Mouse (Mus musculus): ENCODE results near the gene Elk3.

Gene Elk3

DNA sequence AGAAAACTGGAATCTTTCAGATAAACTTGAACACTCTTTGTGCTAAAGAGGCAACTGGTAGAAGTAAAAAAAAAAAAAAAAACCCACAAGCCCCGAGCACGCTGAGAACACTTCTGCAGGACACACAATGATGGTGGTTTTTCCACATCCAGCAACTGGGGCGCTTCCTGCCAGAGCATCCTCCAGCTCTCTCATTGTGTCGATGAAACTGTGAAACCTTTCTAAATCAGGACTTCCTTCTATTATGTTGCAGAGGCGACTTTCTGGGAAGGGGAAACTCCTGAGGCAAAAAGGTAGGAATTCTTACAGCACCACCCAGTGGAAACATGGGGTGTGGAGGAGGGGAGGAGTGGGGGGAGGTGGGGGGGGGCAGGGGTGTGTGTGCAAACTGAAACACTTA is 13.2 kb downstream of the Elk3 start:
- in situ Hi-C loops (cut with MboI; ENCODE audit: low sequenced_read_pairs) = loop anchor here (25.0 kb wide), 1 partner anchor 235 kb away; no protein-coding TSS in a partner anchor

DNA sequence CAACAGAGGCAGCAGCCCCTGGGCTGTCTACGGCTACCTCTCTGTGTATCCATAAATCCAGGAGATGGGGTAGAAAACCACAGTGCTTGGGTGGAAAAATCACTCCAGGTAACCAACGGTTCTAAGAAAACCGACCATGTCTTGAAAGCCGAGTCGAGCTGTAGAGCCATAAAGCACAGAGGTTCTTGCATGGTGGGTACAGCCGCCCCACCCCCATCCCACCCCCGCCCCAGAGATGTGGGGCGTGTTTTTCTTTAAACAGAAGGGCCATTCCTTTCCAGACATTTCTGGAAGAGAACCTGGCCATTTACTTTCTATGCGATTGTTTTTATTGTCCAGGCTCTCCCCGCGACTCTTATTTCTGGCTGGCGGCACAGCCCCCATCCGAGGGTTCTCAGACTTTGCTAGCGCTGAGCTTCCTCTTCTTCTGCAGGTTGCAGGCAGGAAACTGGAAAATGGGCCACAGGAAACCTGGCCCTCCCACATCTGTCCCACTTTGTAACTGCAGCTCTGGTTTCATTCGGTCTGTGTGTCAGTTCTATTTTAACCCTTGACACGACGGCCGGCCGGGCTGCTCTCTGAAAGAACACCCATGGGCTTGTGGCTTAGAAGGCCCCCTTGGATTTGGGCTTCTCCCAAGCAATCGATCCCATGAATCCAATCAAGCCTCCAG is 16.3 kb downstream of the Elk3 start:
- in situ Hi-C loops (cut with MboI; ENCODE audit: low sequenced_read_pairs) = loop anchor here (25.0 kb wide), 1 partner anchor 232 kb away; no protein-coding TSS in a partner anchor

GRCm38 (mm10) chr10:93293621-93294020 is 17.3 kb downstream of the Elk3 start:
- in situ Hi-C loops (cut with MboI; ENCODE audit: low sequenced_read_pairs) = loop anchor here (25.0 kb wide), 1 partner anchor 231 kb away; no protein-coding TSS in a partner anchor

DNA sequence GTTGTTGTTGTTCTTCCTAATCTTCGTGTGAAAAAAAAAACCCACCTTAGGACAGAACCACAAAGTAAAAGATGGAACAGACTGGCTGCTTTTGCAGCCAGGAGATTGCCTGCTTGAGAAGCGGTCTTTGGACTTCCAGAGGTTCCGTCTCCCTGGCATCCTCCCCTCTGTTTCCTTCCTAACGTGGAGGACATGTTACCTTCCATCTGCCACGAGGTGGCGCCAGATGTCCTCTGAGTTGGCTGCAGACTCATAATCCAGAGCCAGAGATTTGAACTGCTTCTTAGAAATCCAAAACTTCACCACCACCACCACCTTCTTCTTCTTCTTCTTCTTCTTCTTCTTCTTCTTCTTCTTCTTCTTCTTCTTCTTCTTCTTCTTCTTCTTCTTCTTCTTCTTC is 19.1 kb downstream of the Elk3 start:
- in situ Hi-C loops (cut with MboI; ENCODE audit: low sequenced_read_pairs) = loop anchor here (25.0 kb wide), 1 partner anchor 230 kb away; no protein-coding TSS in a partner anchor

DNA sequence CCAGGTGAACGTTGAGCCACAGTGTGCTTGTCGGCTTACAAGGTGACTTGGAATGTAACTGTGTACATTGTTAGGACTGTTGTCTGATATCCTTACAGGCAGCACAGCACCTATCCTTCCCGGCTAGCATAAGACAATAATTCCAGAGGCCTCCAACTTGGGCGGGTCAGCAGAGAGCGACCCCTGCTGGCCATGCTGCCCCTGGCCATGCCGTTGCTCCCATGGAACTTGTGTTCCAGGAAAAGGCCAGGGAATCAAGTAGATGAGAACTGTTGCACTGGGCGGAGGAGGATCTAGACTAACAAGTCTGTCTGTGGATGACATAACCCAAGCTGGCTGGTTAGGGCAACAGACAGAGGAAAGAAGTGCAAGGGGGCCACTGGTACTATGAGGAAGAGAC is 19.6 kb downstream of the Elk3 start:
- in situ Hi-C loops (cut with MboI; ENCODE audit: low sequenced_read_pairs) = loop anchor here (25.0 kb wide), 1 partner anchor 229 kb away; no protein-coding TSS in a partner anchor

DNA sequence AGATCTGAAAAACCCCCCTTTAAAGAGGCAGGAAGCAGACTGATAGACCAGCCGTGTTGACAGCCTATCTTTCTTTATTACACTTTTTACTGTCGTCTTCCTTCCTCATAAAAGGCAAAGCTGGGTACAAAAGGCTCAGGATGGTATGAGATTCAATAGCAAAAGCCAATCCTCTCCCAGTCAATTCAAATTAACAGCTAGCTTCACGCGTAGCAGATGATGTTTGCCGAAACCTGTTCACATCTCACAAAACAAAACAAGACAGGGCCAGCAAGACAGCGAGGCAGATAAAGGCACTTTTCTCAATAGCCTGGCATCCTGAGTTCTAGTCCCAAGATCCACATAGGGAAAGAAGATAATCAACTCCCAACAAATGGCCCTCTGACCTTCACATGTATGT is 21.5 kb downstream of the Elk3 start:
- in situ Hi-C loops (cut with MboI; ENCODE audit: low sequenced_read_pairs) = loop anchor here (10.0 to 25.0 kb wide), 2 partner anchors 135 to 227 kb away; no protein-coding TSS in a partner anchor

GRCm38 (mm10) chr10:93288336-93288735 is 22.6 kb downstream of the Elk3 start:
- in situ Hi-C loops (cut with MboI; ENCODE audit: low sequenced_read_pairs) = loop anchor here (10.0 to 25.0 kb wide), 2 partner anchors 136 to 226 kb away; no protein-coding TSS in a partner anchor

DNA sequence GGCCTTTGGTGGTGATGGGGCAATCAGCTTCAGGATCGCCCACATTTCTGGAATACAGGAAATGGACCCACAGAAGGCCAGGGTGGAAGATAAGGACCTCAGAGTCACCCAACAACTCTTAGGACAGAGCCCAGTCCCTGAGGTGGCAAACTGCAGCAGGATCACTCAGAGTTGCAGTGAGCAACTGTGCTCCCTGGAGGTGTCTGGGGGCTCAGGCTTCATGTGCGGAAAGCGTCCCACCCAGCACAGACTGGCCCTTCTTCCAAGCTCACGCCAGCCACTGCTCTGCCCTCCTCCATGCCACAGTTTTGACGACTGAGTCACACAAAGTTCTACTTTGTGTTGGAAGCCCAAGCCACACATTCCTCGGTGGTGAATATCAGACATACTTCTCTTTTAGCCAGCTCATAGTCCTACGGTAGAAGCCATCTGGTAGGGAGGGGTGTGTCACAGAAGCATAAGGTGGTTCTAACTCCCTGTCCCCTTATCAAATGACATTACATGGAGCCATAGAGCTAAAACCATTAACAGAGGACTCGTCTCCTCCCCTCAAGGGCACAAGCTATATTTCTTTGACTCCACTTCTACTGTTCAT is 23.3 kb downstream of the Elk3 start:
- in situ Hi-C loops (cut with MboI; ENCODE audit: low sequenced_read_pairs) = loop anchor here (10.0 to 25.0 kb wide), 2 partner anchors 137 to 225 kb away; no protein-coding TSS in a partner anchor

DNA sequence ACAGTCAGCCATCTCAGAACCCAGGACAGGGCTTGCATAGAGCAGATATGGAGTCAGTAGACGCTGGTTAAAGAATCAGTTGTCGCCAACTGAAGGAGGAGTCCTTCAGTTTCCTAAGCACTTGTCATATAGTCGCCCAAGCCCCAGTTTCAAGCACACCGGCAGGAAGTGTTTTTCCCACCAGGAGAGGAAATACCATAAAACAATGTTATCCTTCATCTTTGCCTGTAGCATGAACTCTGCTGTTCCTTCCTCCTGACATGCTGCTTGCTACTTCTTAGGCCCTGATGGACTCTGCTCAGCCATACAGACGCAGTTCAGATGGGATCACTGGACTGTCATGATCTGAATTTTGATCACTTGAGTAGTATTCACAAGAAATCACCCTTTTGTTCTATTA is 25.4 kb downstream of the Elk3 start:
- in situ Hi-C loops (cut with MboI; ENCODE audit: low sequenced_read_pairs) = loop anchor here (10.0 to 25.0 kb wide), 2 partner anchors 139 to 223 kb away; no protein-coding TSS in a partner anchor

DNA sequence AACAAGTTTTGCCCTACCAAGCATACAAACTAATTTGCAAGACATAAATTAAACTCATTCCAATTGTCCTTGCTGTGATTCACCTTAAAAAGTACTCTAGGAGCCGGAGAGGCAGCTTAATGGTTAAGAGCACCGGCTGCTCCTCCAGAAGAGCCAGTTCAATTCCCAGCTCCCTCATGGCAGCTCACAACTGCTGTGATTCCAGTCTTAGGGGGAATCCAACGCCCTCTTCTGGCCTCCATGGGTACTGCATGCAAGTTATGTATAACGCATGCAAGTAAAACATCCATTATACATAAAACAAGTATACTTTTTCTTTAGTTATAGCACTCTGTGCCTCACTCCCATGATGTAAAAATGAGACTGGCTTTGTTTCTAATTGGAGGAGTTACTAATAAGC is 27.7 kb downstream of the Elk3 start:
- in situ Hi-C loops (cut with MboI; ENCODE audit: low sequenced_read_pairs) = loop anchor here (10.0 to 25.0 kb wide), 2 partner anchors 142 to 221 kb away; no protein-coding TSS in a partner anchor

GRCm38 (mm10) chr10:93282526-93282964 is 28.4 kb downstream of the Elk3 start:
- in situ Hi-C loops (cut with MboI; ENCODE audit: low sequenced_read_pairs) = loop anchor here (10.0 to 25.0 kb wide), 2 partner anchors 142 to 220 kb away; no protein-coding TSS in a partner anchor

GRCm38 (mm10) chr10:93281092-93281491 is 29.8 kb downstream of the Elk3 start:
- in situ Hi-C loops (cut with MboI; ENCODE audit: low sequenced_read_pairs) = loop anchor here (10.0 to 25.0 kb wide), 2 partner anchors 144 to 219 kb away; no protein-coding TSS in a partner anchor

DNA sequence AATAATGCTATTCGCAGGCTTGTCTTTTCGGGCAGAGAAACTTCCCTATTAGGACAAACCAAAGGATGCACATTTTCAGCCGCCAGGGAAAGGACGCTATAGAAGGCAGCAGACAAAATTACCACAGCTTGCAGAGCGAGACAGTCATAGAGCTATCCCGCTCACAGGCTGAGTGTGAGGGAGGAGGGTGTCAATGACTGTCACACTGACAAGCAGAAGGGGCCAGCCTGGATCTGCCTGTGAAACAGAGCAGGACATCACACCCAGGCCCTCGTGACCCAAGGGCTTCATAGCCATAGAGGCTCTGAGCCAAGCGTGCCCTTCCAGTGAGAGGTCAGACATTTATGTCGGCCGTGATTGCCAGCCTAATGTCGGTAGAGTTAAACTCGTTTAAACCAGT is 30.3 kb downstream of the Elk3 start:
- in situ Hi-C loops (cut with MboI; ENCODE audit: low sequenced_read_pairs) = loop anchor here (10.0 to 25.0 kb wide), 2 partner anchors 144 to 218 kb away; no protein-coding TSS in a partner anchor

DNA sequence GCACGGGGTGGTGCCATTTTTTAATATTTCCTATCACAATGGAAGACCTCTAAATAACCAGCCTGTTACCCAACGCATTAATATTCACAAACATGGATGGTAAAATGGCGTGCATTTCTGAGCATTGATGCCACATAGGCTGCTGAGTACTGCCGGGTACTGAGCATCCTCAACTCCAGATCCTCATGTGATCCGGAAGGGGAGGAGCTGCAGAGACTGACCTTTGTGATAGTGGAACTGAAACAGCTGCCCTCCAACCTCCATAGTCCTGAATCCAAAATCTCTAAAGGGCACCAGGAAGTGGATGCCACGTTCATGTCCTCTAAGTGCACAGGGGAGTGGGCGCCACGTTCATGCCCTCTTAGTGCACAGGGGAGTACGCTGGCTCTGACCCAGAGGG is 31.9 kb downstream of the Elk3 start:
- in situ Hi-C loops (cut with MboI; ENCODE audit: low sequenced_read_pairs) = loop anchor here (25.0 kb wide), 1 partner anchor 217 kb away; no protein-coding TSS in a partner anchor

- in situ Hi-C loops (cut with MboI; ENCODE audit: low sequenced_read_pairs) = loop anchor here (25.0 kb wide), 1 partner anchor 216 kb away; no protein-coding TSS in a partner anchor
Observed at GRCm38 (mm10) chr10:93278361-93278760, 32.6 kb downstream of the Elk3 start.

GRCm38 (mm10) chr10:93276857-93277256 is 34.1 kb downstream of the Elk3 start:
- in situ Hi-C loops (cut with MboI; ENCODE audit: low sequenced_read_pairs) = loop anchor here (25.0 kb wide), 1 partner anchor 215 kb away; no protein-coding TSS in a partner anchor

DNA sequence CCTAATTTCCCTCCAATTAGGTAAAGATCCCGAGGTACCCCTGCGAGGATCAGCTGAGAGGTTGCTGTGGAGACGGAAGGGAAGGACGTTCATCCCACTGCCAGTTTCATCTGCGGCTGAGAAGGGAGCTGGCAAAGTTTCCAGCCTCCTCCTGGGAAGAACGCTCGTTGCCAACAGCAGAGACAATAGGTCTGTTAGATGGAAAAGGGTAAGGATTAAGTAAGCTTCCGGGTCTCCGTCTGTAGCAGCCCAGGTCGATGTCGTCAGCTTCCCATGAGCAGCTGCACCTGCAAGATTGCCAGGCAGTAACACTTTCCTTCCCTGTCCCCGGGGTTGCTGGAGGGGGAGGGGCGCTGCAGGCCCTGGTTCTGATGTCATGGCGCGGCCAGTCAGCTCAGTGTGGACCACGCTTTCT is 34.6 kb downstream of the Elk3 start:
- in situ Hi-C loops (cut with MboI; ENCODE audit: low sequenced_read_pairs) = loop anchor here (25.0 kb wide), 1 partner anchor 214 kb away; no protein-coding TSS in a partner anchor

DNA sequence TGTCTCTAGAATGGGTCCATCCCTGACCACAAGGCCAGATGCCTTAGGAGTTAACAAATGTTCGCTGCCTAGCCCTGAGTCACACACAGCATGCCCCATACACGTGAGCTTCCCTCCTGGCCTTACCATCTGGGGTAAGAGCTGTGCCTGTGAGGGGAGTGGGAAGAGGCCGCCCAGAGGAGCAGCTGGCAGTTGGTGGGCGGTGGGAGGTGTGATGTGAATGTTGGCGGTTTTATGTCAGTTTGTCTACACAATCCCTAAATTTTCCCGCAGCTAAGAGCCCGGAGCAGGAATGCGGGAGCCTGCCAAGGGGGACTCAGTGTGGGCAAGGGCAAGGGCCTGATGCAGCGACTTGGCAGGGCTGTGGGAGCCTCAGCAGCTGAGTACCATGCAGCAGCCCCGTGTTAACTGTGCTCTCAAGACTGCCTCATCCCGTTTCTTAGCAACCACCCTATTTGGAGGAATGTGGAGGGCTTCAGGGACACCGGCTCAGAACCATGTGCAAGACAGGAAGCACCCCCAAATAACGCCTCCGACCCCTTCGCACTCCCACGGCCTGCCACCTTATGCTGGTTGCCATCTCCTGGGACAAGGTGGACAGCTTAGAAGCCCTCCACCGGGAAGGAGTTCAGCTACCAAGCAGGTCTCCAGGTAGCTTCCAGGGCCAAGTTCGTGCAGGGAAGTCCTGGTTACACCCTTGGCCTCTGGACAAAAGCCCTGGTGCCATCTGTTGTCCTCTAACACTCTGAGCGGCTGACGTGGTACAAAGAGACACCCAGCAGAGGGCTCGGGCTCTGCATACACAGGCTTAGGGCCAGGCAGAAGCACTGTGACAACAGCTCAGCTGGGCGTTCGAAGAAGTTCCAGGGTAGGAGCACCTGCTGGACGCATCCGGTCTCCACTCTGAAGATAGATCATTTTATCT is 35.5 kb downstream of the Elk3 start:
- in situ Hi-C loops (cut with MboI; ENCODE audit: low sequenced_read_pairs) = loop anchor here (25.0 kb wide), 1 partner anchor 213 kb away; no protein-coding TSS in a partner anchor

- in situ Hi-C loops (cut with MboI; ENCODE audit: low sequenced_read_pairs) = no loop called here
Observed at GRCm38 (mm10) chr10:93274277-93274696, 36.6 kb downstream of the Elk3 start.
